Mouse (Mus musculus) Muller cell, postnatal 12 days (primary cell): ENCODE measurements at regions not wholly inside any gene's neighbourhood (a gene's known extent, or its start where the extent isn't known, plus 50 kb on each side); places are given as distances from the start of the nearest gene placed in this dataset.

ENCODE experiments used
- DNase-seq: peaks from one replicate; pipeline ENCODE4 v3.0.0-alpha.2; 2015; ENCODE audit errors: inconsistent ontology term

GRCm38 (mm10) chr8:126717652-126718155, 123.9 kb upstream of the Irf2bp2 start:
- no peak for DNase-seq

- DNase-seq = no peak
Observed at GRCm38 (mm10) chr8:126715666-126716065, 121.9 kb upstream of the Irf2bp2 start.

DNA sequence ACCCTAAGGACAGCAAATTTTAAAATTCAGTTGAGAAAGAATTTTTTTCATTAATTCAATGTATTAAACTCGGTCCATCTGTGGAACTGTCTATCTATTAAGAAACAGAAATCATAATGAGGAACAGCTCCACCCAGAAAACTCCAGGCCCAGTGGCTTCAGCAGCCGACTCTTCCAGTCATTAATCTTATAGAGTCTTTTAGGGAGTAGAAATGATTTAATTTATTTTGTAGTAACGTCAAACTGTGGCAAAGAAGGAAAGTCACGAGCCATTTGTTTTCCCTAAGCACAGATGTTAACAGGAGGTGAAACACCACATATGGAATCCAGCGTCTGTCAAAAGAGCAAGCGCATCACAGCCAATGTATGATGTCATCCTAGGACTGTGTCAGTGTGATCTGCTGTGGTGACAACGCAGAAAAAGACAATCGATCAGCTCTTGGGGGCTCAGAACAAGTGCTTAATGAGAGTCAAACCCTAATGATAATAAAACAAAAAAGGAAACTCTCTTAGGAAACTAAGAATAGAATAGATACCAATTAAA, 119.9 kb upstream of the Irf2bp2 start:
- DNase-seq = no peak

DNA sequence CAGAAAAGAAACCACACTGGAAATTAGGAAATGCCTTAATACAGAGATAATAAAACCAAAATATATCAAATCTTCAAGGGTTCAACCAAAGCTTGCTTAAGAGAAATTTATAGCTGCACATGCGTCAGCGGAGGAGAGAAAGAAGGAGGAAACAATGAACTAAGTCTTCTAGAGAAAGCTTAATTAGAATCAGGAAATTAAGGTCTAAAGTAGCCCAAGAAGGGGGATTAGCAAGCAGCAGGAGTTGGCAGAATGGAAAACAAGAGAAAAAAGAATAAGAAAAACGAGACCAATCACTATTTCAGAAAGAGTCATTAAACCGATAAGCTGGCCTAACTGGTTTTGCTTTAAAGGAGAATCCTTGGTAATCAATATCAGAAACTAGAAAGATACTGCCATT, 119.4 kb upstream of the Irf2bp2 start:
- DNase-seq = no peak

GRCm38 (mm10) chr8:126712749-126713148, 119.0 kb upstream of the Irf2bp2 start:
- DNase-seq = peak; percentile 96

- DNase-seq = peak; percentile 70
Observed at GRCm38 (mm10) chr8:126708956-126709355, 115.2 kb upstream of the Irf2bp2 start.

DNA sequence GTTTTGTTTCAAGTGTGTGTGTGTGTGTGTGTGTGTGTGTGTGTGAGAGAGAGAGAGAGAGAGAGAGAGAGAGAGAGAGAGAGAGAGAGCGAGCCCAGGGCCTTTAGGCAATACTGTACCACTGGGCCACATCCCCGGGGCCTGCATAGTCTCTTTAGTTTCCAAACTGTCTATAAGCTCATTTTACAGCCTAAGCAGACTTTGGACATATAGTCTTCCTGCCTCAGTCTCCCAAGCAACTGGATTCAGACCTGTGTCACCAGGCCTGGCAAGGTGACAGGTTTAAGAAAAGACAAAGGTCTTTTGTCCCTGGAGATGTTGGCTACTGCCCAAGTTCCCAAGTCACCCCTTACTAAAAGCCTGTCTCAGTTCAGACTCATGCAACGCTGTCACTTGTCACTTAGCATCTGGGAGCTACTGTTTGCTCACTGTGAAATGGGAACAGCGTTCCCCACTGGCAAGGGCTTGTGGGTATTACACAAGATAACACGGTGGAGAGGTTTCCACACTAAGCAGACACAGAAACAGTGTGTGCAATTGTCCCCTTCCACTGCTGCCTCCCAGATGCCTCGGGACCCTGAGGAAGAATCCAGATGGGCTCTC, 113.6 kb upstream of the Irf2bp2 start:
- DNase-seq = no peak

- no peak for DNase-seq
Observed at GRCm38 (mm10) chr8:126706247-126706646, 112.5 kb upstream of the Irf2bp2 start.

- DNase-seq = no peak
Observed at GRCm38 (mm10) chr8:126705391-126705790, 111.6 kb upstream of the Irf2bp2 start.

GRCm38 (mm10) chr8:126704706-126705105, 110.9 kb upstream of the Irf2bp2 start:
- DNase-seq = no peak

GRCm38 (mm10) chr8:126703546-126703945, 109.8 kb upstream of the Irf2bp2 start:
- DNase-seq = no peak

DNA sequence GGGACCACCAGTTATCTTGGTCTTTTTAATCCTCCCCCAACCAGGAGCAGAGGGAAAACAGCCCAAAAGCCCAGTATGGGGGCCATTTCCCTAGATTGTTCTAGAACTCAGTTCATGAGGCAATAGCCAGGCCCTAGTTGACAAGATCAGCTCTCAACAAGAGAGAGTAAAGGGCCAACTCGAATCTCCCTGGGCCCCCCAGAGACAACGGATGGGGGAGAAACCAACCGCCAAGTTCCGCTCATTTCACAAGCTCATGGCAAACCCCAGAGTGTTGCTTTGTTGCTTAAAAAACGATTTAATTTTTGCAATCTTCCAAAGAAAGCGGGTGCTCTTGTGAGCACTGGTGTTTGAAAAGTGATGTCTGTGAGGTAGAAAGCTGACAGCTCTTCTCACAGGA, 108.5 kb upstream of the Irf2bp2 start:
- no peak for DNase-seq

DNA sequence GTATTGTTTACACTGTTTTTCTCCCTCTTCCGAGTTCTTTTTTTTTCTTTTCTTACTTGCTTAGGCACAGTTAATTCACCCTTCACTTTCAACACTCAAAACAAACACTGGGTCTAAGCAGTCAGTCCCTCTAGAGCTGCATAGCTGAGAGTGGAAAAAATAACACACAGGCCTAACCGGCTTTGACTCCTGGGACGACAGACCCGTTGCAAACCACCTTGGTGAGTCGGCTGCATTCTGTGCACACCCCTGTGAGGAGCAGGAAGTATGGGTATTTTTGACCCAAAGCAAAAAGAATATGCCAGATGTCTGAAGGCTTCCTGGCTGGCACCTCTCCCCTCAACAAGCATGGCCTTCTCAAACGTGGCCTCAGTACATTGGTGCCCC, 105.6 kb upstream of the Irf2bp2 start:
- no peak for DNase-seq

DNA sequence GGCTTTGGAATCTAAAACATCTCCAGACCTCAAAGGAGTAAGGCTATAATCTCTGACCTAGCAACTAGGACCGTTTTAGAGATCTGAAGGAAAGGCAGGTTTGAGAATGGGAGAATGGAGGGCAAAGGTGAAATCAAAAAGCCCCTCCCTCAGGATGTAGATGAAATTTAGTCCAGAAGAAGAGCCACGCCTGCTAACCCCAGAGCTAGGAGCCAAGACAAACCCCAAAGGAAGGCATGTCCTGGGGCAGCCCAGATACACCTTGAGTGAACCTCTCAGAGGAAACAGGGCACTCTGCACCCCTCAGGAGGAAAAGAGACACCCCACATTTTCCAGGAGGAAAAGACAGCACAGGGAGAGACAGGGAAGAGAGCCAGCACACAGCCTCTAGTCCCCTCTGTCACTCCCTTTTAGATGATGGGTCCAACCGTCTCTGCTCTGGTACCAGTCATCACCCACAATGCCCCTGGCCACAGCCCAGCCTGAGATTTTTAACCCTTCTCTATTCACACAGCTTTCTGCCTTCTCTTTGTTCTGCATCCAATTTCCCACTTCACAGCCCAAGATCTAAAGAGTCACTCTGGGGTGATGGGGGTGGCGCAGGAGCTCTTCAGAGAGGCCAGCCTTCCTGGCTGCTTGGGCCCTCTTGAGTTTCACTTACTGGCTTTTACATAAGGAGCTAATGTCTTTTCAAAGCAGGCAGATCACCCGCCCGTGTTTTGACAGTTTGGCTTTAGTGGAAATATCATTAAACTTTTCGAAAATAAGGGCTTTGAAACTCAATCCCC, 105.0 kb upstream of the Irf2bp2 start:
- DNase-seq = peak; percentile 88

GRCm38 (mm10) chr8:126696346-126697010, 102.7 kb upstream of the Irf2bp2 start:
- DNase-seq = no peak

DNA sequence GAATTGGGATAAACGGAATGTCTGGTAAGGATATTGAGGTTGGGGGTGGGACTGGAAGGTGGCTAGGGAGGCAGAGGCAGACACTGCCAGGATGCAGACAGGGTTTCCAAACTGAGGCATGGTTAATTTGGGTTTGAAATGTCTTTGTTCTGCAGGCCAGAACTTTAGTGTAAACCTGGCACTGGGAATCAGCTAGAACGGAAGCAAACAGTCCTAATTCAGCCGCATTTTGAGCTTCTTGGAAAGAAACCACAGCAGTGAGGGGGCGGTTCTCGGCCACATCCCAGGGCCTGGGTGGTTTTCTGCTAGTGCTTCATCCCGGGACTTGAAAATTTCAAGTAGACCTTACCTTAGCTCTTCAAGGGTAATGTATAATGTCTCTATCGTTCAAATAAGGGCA, 100.6 kb upstream of the Irf2bp2 start:
- peak; percentile 69 for DNase-seq

DNA sequence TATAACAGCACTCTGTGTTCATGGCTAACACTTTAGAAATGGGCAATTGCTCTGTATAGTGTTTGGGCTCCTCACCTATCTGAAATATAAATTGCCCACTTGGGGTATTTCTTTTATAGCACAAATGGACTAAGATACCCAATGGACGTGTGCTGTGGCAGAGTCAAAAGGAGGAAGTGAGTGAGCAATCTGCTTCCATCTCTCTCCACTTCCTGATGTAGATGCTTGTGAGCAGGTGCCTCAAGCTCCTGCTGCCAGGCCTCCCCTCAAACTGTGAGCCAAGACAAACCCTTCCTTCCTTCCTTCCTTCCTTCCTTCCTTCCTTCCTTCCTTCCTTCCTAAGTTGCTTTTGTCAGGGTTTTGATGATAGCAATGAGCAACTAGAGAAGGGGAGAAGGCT, 99.9 kb upstream of the Irf2bp2 start:
- DNase-seq = no peak

DNA sequence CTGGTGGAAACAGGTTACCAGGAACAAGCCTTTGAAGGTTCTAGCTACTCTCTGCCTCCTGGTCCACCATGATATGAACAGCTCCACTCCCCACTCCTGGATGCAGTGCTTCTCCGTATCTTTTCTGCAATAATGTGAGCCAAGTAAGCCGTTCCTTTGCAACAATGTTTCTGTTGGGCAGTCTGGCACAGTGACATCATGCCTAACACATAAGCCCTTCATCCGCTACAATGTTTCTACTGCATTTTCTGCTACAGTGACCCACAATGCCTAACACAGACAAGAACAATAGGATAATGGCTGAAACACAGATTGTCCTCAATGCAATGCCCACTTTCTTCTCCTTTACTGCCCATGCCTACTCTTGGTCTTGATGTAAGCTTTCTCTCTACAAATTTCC, 98.9 kb upstream of the Irf2bp2 start:
- DNase-seq = no peak

GRCm38 (mm10) chr8:126692263-126692662, 98.5 kb upstream of the Irf2bp2 start:
- no peak for DNase-seq

DNA sequence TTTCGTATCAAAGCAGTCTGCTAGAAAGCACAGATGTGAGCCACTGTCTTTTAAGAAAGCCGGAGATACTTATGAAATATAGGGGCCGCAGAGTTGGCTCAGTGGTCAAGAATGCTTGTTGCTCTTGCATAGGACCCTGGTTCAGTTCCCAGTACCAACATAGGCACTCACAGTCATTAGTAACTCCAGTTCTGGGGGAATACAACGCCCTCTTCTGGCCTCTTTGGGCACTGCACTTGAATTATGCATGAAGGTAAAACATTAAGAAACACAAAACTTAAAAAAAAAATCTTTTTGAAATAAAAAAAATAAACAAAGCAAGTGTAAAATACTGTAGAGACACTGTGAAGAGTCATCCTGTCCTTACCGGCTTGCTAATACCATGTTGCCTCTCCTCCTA, 94.7 kb upstream of the Irf2bp2 start:
- no peak for DNase-seq

DNA sequence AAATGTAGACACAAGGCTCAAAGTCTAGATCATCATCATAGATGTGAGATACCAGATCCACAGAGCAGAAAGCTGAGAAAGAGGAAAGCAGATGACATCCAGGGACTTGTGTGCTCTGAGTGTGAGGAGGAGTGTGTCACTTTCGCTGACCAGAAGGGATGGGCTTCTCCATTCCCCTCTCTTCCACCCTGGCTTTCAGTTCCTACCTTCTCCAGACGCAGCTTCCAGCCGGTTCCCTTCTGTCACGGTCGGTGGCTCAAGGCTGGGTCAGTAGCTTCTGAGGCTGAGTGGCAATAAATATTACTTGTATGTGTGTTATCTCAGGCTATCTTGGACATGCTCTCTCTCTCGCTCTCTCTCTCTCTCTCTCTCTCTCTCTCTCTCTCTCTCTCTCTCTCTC, 94.2 kb upstream of the Irf2bp2 start:
- DNase-seq = no peak

DNA sequence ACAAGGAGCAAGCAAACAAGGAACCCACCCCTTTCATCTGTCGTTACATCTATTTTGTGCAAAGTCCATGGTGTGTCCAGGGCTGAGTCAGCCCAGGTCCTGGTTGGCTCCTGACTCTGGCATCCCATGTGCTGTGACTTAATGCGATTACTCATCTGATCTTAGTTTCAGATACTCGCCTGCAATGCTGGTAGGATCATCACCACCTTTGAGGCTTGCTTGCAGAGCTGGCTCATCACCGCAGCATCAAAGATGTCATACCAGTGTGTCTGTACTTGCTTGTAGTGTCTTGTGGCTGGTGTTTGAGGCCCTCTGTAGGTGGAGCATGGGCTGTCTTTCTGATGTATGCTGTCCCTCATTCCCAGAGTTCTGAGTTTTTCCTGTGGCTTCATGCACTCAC, 93.0 kb upstream of the Irf2bp2 start:
- peak; percentile 47 for DNase-seq

DNA sequence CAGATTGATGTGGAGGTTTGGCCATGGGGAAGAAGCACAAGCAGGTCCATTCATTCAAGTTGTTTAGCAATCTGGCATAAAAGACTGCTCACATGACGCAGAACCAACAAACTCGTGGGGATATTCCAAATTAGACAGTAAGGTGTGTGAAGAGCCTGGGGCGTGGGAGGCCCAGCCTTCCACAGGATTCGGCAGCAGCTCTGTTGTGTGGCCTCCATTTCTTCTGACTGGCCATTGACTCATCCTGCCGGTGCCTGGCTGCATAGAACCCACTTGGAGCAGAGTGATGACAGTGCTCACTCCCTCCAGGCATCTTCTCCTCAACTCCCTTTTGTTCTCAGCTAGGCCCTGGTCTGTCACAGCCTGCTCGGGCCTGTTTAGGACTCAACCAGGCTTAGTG, 91.6 kb upstream of the Irf2bp2 start:
- peak; percentile 79 for DNase-seq
